Mouse (Mus musculus) neural tube, embryonic 12.5 days (tissue): ENCODE measurements around the gene Cpped1. TPM values are rescaled to one million over a fixed set of nuclear protein-coding genes. Genes with fewer than 3 reads are reported as not detected.

Experiments
- ATAC-seq: fragments of 200-750 bp; cut with Nextera tagmentation; 2 replicates; pipeline ENCODE4 v1.8.0; 2017; ENCODE audit warnings: low read depth, mild to moderate bottlenecking, moderate TSS enrichment, moderate library complexity; ENCODE audit not compliant: low FRiP score
- H3K27ac ChIP-seq: fragments of 300-500 bp; sonication (generic); 2 replicates; pipeline ENCODE4 v1.5.1; 2016
- H3K27me3 ChIP-seq: fragments of 300-500 bp; sonication (generic); replicated peaks from 2 replicates; pipeline ENCODE4 v1.6.1; 2016; ENCODE audit warnings: mild to moderate bottlenecking
- H3K36me3 ChIP-seq: fragments of 300-500 bp; sonication (generic); 2 replicates; pipeline ENCODE4 v1.6.1; 2016; ENCODE audit warnings: mild to moderate bottlenecking
- H3K4me1 ChIP-seq: fragments of 300-500 bp; sonication (generic); 2 replicates; pipeline ENCODE4 v1.6.1; 2016
- H3K4me2 ChIP-seq: fragments of 300-500 bp; sonication (generic); replicated peaks from 2 replicates; pipeline ENCODE4 v1.6.1; 2016; ENCODE audit warnings: mild to moderate bottlenecking
- H3K4me3 ChIP-seq: fragments of 300-500 bp; sonication (generic); 2 replicates; pipeline ENCODE4 v1.5.1; 2016
- H3K9ac ChIP-seq: fragments of 300-500 bp; sonication (generic); 2 replicates; pipeline ENCODE4 v1.6.1; 2016; ENCODE audit warnings: mild to moderate bottlenecking
- H3K9me3 ChIP-seq: fragments of 300-500 bp; sonication (generic); 2 replicates; pipeline ENCODE4 v1.6.1; 2016; ENCODE audit warnings: mild to moderate bottlenecking
- WGBS: fragments of 180-500 bp; shearing (Covaris S2); methylation state at CpG from one replicate; pipeline ENCODE4 v1.1.7; 2016; 5-methylcytosine and 5-hydroxymethylcytosine counted together
- polyA plus RNA-seq: library from polyadenylated mRNA; unstranded; fragments of >200 nt; fragmentation: Nextera tagmentation; extraction: Ambion mirVana; gene quantifications from 2 replicates; pipeline ENCODE4 v1.2.1, GENCODE M21; 2016

Gene Cpped1
- polyA plus RNA-seq, 1 experiment from 2014 or later: 17.8 TPM

GRCm38 (mm10) chr16:11755281-11756066 is 153.8 kb downstream of the Cpped1 start:
- no peak for ATAC-seq
- no peaks in the 10 kb centered on the region for H3K4me1 ChIP-seq
- no peak overlapping the region for H3K27ac ChIP-seq
- H3K36me3 ChIP-seq: 0 out of 2 replicates have a peak, but pooled peaks cover 4% of the 10 kb centered on the region
- WGBS: 88% methylated on average over 9 of the region's 9 CpGs
- H3K9ac ChIP-seq: no peak overlapping the region
- H3K9me3 ChIP-seq: no peaks in the 10 kb centered on the region
- no peak overlapping the region for H3K4me2 ChIP-seq
- H3K27me3 ChIP-seq: no peaks in the 10 kb centered on the region
- no peak overlapping the region for H3K4me3 ChIP-seq

GRCm38 (mm10) chr16:11754136-11754535 is 155.1 kb downstream of the Cpped1 start:
- Histone ChIP-seq H3K9ac (no peak overlapping the region), H3K4me2 (no peak overlapping the region), H3K27me3 (no peaks in the 10 kb centered on the region), H3K27ac (no peak overlapping the region), H3K9me3 (no peaks in the 10 kb centered on the region), H3K36me3 (0 out of 2 replicates have a peak, but pooled peaks cover 4% of the 10 kb centered on the region), H3K4me3 (no peak overlapping the region), H3K4me1 (no peaks in the 10 kb centered on the region)
- ATAC-seq: no peak
- WGBS: 96% methylated on average over 2 of the region's 2 CpGs

Other genes starting within 250 kb of the Cpped1 start
- gene Shisa9, start 74.7 kb upstream of the Cpped1 start, polyA plus RNA-seq: 1.7 and 2.2 TPM in 2 replicates